17 mouse cellular contexts compared by ENCODE assay signal in the genomic region with DNA sequence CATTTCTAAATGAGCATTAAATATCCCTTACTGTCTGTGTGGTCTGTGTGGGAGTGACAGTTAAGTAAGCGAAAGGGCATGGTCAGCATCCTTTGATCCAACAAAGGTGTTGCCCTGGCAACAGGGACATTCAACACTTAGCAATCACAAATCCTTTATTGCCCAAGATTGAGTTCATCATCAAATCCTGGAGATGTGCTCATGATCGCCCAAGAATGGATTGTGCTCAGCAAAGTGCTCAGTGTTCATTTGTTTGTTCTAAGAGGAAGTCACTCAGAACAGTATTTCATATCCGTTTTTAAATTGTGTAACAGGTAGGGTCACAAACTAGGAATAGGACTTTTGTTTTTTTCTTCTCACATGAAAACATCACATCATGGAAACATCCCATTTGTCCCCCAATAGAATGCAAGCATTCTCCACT.
DNase-seq lines count a peak whose midpoint lies in the region; ATAC-seq and TF ChIP-seq lines count a peak whose summit lies in the region.
"Had no signal": no experiment of that assay in that cellular context is flagged by ENCODE, and none has a peak within 500 bp of the region (broad histone marks: within the 10 kb centered on the region; RNA-seq: fewer than 3 reads in every experiment).

No protein-coding gene starts in this region.

- H3K4me3 ChIP-seq in gastrocnemius, adult 2 months = no peak overlapping the region
- H3K4me3 ChIP-seq in liver, embryonic 16.5 days (ENCODE audit: low read depth, low read length) = no peak overlapping the region
- H3K4me3 ChIP-seq in small intestine, adult 2 months (ENCODE audit: low read depth, low read length) = no peak overlapping the region
- no peak overlapping the region for H3K4me3 ChIP-seq in kidney, embryonic 16.5 days (ENCODE audit: low read length)
- H3K4me3 ChIP-seq: hindbrain, embryonic 15.5 days; kidney, embryonic 15.5 days had no signal

- no peak for TF ChIP-seq POLR2A in small intestine, adult 2 months (IDR thresholded peaks at IDR 0.05; ENCODE audit: low read depth, low read length)

- no peak for DNase-seq in gastrocnemius, adult 2 months
- no peak for DNase-seq in gastrocnemius, postnatal 10 days
- DNase-seq in lung, postnatal 25 days (ENCODE audit: low spot score) = peak; percentile 51
- no peak for DNase-seq in lung, postnatal 10 days
- no peak for DNase-seq in urinary bladder, postnatal 25 days (ENCODE audit: low spot score)
- DNase-seq: adrenal gland, postnatal 36 days; cerebellum, adult 11-12 months; forebrain, postnatal 0 days; gastrocnemius, postnatal 36 days; right cerebral cortex, postnatal 25 days; thymus, postnatal 4 days had no signal

- intact Hi-C loops in gastrocnemius, adult 2 months (cut with DNase I) = no loop called here

- TF ChIP-seq CTCF in gastrocnemius, adult 2 months (IDR thresholded peaks at IDR 0.05) = no peak
- TF ChIP-seq CTCF in small intestine, adult 2 months (IDR thresholded peaks at IDR 0.05; ENCODE audit: extremely low read depth, insufficient read length, insufficient replicate concordance, low read depth, low read length) = no peak

- no peak overlapping the region for H3K9ac ChIP-seq in liver, embryonic 16.5 days (ENCODE audit: low read depth, low read length)
- no peak overlapping the region for H3K9ac ChIP-seq in kidney, embryonic 16.5 days (replicated peaks; ENCODE audit: low read length)
- H3K9ac ChIP-seq: forebrain, postnatal 0 days; hindbrain, embryonic 15.5 days; kidney, embryonic 15.5 days had no signal

- peak overlapping the region; percentile 3; the same call in 1 of the 2 replicates for H3K4me2 ChIP-seq in liver, embryonic 16.5 days (ENCODE audit: low read depth, low read length)
- no peak overlapping the region for H3K4me2 ChIP-seq in kidney, embryonic 16.5 days (replicated peaks; ENCODE audit: low read depth, low read length)
- H3K4me2 ChIP-seq: hindbrain, embryonic 15.5 days; kidney, embryonic 15.5 days; midbrain, embryonic 11.5 days had no signal

- 73% methylated on average over 3 of the region's 3 CpGs for WGBS in liver, embryonic 16.5 days (ENCODE audit: insufficient replicate concordance)
- WGBS in small intestine, adult 2 months = 80% methylated on average over 3 of the region's 3 CpGs
- WGBS in kidney, embryonic 16.5 days = 57% methylated on average over 3 of the region's 3 CpGs

- ATAC-seq in liver, embryonic 16.5 days (ENCODE audit: low read depth) = no peak
- no peak for ATAC-seq in kidney, embryonic 16.5 days (ENCODE audit: low FRiP score, low TSS enrichment)
- ATAC-seq: forebrain, postnatal 0 days had no signal

- peak overlapping the region; percentile 54; the same call in 1 of the 2 replicates for H3K27ac ChIP-seq in gastrocnemius, adult 2 months
- peak overlapping the region; percentile 43 for H3K27ac ChIP-seq in liver, embryonic 16.5 days (ENCODE audit: low read length)
- H3K27ac ChIP-seq in small intestine, adult 2 months (ENCODE audit: insufficient read depth, low read depth, low read length) = 0 out of 2 replicates have a peak overlapping the region, but pooled peaks have one; percentile 49
- H3K27ac ChIP-seq in kidney, embryonic 16.5 days (ENCODE audit: low read length) = no peak overlapping the region
- H3K27ac ChIP-seq: hindbrain, embryonic 15.5 days; kidney, embryonic 15.5 days had no signal

- H3K4me1 ChIP-seq in liver, embryonic 16.5 days (ENCODE audit: control insufficient read depth, low read depth, low read length) = peaks cover 56% of the 10 kb centered on the region
- H3K4me1 ChIP-seq in small intestine, adult 2 months (ENCODE audit: control insufficient read depth, insufficient read depth, insufficient read length, low read length) = peaks cover 12% of the 10 kb centered on the region
- H3K4me1 ChIP-seq in kidney, embryonic 16.5 days (ENCODE audit: insufficient read depth, low read length) = no peaks in the 10 kb centered on the region

- H3K36me3 ChIP-seq in liver, embryonic 16.5 days (ENCODE audit: control insufficient read depth, insufficient read depth) = peaks cover 16% of the 10 kb centered on the region
- peaks cover 1% of the 10 kb centered on the region; the same call in 1 of the 2 replicates for H3K36me3 ChIP-seq in small intestine, adult 2 months (ENCODE audit: control insufficient read depth, insufficient read depth, low read length)
- H3K36me3 ChIP-seq in kidney, embryonic 16.5 days (ENCODE audit: insufficient read depth, low read length) = peaks cover 13% of the 10 kb centered on the region
- H3K36me3 ChIP-seq: hindbrain, embryonic 15.5 days had no signal

- H3K27me3 ChIP-seq in liver, embryonic 16.5 days (ENCODE audit: control insufficient read depth, insufficient read depth, low read depth, low read length) = no peaks in the 10 kb centered on the region
- no peaks in the 10 kb centered on the region for H3K27me3 ChIP-seq in small intestine, adult 2 months (ENCODE audit: control insufficient read depth, insufficient read depth, low read length)
- no peaks in the 10 kb centered on the region for H3K27me3 ChIP-seq in kidney, embryonic 16.5 days (ENCODE audit: insufficient read depth, low read length)
- H3K27me3 ChIP-seq: hindbrain, embryonic 15.5 days; kidney, embryonic 15.5 days had no signal

- H3K9me3 ChIP-seq in liver, embryonic 16.5 days (replicated peaks; ENCODE audit: control insufficient read depth, low read length) = no peaks in the 10 kb centered on the region
- no peaks in the 10 kb centered on the region for H3K9me3 ChIP-seq in kidney, embryonic 16.5 days (ENCODE audit: low read length)
- H3K9me3 ChIP-seq: hindbrain, embryonic 15.5 days; kidney, embryonic 15.5 days had no signal
